Mouse (Mus musculus) left cerebral cortex, postnatal 25 days (tissue): ENCODE data around the gene Gja8. TPM values are rescaled to one million over a fixed set of nuclear protein-coding genes. Genes with fewer than 3 reads are reported as not detected.

ENCODE experiments used
- DNase-seq, 2 experiments: peaks; one replicate each; pipeline ENCODE4 v3.0.0; 2022; ENCODE audit warnings: low spot score in 2 of 2, mixed read lengths in 1 of 2
- intact Hi-C: fragments of 180-260 bp; cut with DNase I; formaldehyde crosslinking; loops from one replicate; pipeline ENCODE4 v1.15.1; 2025
- total RNA-seq, 2 experiments: library from RNA; stranded (reverse); gene quantifications; 2 replicates each; pipeline ENCODE4 v1.2.3; 2021

The Gja8 gene
- not detected for total RNA-seq

DNA sequence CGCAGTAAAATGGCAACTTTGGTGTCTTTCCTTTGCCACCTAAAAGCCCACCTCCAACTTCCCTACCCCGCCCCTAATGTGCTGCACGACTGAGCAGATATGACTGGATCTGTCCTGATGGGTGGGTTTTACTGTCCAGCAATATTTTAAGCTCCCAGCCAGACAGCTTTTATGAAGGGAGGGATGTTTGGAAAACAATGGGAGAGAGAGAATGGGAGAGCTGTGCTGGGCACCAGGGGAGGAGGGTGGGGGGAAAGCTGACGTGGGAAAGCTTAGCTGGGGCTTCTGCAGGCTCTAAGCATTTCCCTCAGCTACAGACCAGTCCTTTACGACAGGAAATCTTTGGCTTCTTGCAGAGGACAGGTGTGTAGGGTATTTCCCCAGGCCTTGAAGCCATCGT is at the start of gene Gja8:
Gene Gja8, minus strand, starts transcription at position 101 of the 400 bp plus-strand sequence.
- intact Hi-C loops: no loop called here
- DNase-seq: no peak

DNA sequence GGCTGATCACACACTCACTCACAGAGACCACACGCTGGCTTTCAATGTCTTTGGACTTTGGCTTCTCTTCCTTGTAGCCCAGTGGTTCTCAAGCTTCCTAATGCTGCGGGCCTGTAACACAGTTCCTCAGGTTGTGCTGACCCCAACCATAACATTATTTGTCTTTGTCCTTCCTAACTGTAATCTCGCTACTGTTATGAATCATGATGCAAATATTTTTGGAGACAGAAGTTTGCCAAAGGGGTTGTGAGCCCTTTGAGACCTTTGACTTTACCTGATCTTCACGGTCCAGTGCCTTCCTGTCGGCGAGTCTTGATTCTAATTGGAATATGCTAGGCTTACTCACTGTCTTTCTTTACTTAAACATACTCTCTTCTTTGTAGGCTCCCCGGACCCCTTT is 48.6 kb upstream of the Gja8 start:
- intact Hi-C loops: no loop called here
- no peak for DNase-seq

DNA sequence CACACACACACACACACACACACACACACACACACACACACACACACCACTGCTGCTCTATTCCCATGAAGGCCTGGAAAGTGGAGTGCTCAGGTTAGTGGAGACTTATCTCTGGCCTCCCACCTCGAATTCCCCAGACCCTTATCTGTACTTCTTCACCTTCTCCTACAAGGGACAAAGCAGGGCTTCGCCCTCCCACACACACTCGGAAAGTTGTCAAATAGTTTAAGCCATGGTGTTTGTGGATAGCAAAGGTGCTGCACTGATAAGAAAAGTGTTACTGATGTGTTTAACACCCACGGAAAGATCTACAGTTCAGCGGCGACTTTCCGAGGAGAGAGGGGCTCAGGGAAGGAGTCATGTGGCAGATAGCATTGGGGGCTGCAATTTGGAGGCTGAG is 45.2 kb upstream of the Gja8 start:
- intact Hi-C loops: no loop called here
- no peak for DNase-seq

DNA sequence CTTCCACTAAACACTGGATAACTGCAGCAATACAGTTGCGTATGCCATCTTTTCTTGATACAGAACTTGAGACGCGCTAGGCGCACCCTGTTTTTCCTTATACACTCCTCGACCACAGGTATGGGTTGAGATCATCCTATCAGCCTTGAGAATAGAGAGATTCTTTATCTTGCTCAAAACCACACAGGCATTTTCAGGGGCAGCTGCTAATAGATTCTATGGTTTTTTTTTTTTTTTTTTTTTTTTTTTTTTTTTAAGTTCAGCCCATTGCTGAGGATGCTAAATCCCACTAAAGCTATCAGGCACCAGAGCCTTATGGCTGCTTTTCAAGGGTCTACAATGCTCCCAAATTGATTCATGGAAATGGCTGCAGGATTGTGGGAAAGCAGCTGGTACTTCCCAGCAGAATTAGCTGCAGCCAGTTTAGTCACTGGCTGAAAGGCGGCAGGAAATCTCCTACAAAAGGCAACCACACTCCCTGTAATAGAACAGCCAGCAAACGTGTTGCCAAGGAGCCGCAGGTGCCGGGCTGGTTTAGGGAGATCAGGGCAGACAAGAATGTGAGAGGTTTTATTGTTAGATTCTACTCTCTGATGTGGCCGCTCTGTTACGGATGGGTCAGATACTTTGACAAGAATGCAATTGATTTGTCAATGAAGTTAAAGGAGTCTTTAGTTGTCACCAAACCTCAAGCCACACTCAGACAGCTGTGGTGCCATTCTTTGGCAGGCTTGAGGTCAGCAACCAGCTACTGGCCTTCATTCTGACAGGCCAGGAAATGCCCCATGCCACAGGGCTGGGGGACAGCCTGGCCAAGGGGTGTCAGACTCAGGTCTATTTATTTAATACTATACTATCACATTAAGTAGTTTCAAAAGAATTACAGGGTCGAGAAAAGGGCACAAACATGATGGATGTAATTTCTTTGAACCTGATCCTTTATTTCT is 37.5 kb upstream of the Gja8 start:
- intact Hi-C loops: loop anchor here (10.0 kb wide), 1 partner anchor 1441 kb away; no protein-coding TSS in a partner anchor

DNA sequence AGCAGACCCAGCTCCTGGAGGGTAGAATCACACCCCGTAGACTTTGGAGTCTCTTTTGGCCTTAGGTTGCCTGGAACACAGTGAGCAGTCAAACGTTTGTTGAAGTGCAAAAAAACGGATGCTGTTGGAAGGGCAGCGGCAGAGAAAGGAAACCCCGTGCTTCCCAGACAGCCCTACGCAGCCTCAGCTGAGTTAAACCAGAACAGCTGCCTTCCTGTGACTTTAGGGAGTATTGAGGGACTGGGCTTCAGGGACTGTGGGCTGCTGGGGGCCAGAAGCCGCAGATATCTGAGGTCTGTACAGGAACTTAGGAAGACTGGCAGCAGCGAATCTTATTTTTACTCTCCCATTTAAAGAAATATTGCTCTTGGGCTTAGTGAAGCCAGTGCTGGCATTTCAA is 34.8 kb upstream of the Gja8 start:
- intact Hi-C loops: loop anchor here (10.0 kb wide), 1 partner anchor 1444 kb away; no protein-coding TSS in a partner anchor
- DNase-seq: no peak

More for the DNA sequence above, 37.5 kb upstream of the Gja8 start:
- peak; percentile 7 to 38 for DNase-seq

DNA sequence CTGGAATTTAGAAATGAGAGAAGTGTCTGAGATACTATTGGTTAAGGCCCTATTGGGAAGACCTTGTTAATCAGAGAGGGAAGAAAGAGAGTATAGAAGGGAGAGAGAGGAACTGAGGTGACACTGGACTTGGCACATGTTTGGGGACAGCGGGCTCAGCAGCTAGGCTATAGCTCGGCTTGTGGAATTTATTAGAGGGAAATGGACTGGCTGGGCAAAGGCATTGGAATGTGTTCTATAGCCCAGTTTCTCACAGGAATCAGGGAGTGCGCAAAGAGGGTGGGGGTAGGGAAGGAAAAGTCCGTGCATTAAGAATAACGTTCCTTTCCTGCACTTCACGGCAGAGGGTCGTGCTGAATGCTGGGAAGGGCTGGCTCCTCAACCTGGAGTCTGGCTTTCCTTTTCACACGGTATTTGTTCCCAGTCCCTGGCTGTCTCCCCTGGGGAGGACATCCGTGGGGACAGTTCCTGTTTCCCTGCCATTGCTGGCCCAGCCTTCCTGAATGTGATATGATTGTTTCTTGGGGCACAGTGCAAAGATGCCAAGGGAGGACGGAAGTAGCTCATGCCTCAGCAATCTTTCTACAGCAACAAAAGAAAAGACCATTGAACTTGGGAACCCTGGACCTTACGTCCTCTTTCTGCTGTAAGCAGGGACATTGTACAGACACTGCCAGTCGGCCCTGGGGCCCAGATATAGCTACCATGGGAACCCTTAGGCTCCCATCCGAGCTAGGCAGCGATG is 27.8 kb upstream of the Gja8 start:
- no peak for DNase-seq
- intact Hi-C loops: no loop called here

DNA sequence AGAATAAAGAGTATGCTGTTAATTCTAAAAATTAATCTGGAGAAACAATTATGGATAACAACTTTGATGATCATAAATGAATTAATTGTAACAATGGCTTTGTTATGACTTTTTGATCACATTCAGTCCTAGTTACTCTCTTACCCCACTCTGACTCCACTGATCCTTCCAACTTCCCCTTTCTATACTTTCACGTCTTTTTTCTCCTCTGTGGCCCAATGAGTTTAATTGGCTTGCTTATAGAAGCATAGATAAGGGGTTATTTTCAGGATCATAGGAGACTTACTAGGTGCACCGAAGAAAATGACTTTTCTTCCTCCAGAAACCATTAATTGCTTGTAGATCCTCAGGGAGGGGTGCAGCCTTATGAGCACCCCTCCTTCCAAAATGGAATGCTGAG is 16.9 kb upstream of the Gja8 start:
- no peak for DNase-seq
- intact Hi-C loops: no loop called here

DNA sequence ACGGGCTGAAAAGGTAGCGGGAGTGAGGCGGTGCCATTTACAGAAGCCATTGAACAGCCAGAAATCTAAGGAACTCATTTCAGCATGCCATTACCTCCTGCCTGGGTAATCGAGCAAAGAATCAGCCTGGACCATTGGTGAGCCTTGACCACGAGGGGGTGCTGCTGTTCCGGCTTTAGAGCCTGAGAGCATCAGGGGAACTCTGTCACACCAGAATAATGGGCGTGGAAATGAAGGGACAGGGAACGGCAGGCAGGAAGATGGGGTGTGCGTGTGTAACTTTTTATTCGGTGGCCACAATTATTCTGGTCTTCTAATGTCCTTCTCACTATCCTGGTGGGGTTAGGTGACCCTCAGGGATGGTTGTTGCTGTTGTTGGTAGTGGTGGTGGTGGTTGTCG is 12.9 kb upstream of the Gja8 start:
- intact Hi-C loops: loop anchor here (2.0 to 10.0 kb wide), 3 partner anchors 138 to 1466 kb away; no protein-coding TSS in a partner anchor
- DNase-seq: peak; percentile 86 to 91

DNA sequence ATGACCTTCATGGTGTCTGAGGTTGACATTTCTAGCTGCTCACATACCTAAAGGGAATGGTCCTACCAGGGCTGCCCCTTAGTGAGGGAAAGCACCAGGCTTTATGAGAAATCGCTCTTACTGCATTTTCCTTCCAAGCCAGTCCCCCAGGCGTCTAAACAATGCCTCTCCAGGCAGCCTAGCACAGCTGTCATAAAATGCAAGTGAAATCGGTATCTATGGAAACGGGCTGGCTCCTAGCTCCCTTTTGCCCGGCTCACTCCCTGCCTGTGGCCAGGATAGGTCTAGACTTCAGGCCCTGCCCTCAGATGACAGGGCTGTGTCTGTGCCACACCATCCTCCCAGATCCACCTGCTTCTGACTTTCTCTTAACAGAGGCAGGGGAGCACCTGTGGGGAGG is 11.8 kb upstream of the Gja8 start:
- intact Hi-C loops: loop anchor here (2.0 to 10.0 kb wide), 4 partner anchors 139 to 1467 kb away; no protein-coding TSS in a partner anchor
- no peak for DNase-seq

DNA sequence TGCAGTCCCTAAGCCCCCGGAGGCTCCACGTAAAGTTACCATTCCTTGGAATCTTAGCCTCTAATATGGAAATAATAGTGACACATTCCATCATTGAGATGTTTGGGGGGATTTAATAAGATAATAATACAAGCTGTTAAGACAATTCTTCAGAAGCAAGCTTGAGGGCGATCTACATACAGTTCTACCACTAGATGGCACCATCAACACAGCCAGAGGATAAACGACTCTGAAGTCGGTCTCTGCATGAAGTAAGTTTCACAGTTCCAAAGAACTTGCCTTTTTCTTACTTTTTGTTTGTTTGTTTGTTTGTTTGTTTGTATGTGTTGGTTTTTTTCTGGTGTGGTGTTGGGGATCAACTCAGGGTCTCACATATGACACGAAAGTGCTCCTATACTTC is 10.4 kb upstream of the Gja8 start:
- peak in 1 of 2 experiments; percentile 42 for DNase-seq
- intact Hi-C loops: loop anchor here (1.0 to 10.0 kb wide), 3 partner anchors 249 to 1469 kb away; no protein-coding TSS in a partner anchor

DNA sequence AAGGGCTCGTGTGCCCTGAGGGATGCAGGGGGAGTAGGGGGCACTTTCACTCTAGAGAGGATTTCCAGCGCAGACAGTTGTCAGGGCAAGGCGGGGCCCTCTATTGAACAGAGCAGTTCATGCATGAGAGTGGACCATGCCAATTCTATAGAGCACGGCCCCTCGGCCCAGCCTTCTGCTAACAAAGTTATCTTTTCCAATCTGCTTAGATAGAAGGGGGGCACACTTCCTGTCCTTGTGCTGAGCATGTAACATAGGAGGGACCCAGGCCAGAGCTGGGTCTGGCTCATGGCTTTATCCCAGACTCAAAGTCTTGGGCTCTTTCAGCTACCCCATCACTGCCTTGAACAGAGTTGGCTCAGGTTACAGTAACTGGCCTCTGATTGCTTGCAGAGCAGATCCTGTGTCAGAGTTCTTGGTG is 5.5 kb upstream of the Gja8 start:
- no peak for DNase-seq
- intact Hi-C loops: loop anchor here (10.0 kb wide), 1 partner anchor 1474 kb away; no protein-coding TSS in a partner anchor

DNA sequence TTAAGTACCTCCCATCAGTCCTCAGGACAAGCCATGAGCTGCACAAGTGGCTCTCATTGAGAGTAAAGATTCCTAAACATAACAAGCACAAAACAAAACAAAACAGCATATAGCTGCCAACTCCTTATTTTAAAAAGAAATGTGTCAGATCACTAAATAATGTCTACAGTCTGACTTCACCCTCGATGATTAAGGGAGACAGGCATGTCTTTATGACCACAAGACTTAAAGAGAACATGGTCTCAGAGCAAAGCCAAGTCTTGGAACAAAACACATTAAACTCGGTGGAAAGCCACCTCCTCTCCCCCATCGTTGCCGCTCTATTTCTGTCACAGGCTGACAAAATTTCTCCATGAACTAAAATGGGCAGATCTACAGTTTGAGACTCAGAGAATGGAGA is 1.2 kb downstream of the Gja8 start:
- intact Hi-C loops: no loop called here

DNA sequence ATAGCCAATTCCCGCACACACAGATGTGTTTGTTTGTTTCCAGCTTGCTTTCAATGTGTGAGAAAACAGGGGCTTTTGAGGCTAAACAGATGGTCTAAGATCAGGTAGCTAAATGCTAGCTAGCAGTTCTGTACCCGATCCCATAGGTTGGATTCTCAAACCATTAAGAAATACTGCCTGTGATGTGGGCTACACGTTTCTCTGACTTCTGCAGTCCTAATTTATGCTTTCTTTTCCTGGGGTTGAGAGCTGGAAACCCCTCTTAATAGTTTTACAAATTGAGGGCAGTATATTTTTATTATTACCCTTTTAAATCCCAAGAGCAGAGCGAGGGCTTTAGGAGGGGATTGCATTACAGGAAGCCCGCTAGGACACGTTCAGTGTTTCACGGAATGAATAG is 4.8 kb downstream of the Gja8 start:
- intact Hi-C loops: no loop called here
- DNase-seq: no peak

More for the DNA sequence above, 1.2 kb downstream of the Gja8 start:
- DNase-seq: peak in 1 of 2 experiments; percentile 19

DNA sequence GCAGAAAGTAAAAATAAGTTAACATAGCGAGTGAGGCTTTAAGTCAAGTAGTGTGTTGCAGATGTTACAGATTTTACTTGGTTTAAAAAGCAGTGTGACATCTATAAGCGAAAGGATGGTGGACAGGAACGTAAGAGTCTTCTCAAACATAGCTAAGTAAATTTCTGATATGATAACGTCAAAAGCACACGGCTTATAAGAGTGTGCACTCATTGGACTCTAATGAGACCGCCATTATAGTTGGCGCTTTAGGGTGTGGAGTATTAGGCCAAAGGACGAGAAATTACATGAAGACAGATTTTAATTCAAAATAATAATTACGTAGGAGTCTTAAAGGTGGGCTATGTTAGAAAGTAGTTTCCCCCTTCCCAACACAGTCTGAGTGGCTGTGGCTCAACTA is 20.2 kb downstream of the Gja8 start:
- intact Hi-C loops: loop anchor here (10.0 kb wide), 1 partner anchor 91 kb away; no protein-coding TSS in a partner anchor
- no peak for DNase-seq

DNA sequence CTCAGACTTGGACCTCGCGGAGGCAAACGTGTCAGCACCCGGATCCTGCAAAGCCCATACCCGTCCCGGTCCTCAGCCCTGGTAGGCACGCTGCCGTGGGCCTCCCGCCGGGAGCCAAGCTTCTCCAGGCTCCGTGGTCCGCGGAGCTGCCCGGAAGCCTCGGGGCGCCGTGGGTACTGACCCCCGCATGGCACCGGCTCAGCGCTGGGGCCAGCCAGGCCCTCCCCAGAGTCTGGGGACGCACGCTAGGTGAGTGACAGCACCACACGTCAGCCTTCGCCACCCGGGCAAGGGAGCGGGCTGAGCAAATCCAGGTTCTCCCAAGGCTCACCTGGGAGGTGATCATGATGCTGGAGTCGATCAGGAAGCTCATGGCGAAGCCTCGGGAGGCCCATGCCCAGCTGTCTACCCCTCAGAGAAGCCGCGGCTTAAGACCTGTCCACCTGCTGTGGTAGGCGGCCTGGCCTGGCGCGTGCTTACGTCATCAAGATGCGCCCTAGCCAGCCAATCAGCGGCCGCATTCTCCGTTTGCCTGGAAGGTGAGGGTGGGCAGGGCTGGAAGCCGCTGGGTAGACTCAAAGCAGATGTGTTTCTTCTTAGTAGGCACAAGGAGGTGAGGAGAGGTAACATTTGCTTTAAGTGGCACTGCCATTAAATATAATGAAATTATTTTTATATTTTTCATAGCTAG is 20.8 kb downstream of the Gja8 start, which contains the start of gene Gpr89:
Gene Gpr89, minus strand, starts transcription at position 496 of the 691 bp plus-strand sequence.
- intact Hi-C loops: loop anchor here (10.0 kb wide), 1 partner anchor 90 kb away; no protein-coding TSS in a partner anchor

DNA sequence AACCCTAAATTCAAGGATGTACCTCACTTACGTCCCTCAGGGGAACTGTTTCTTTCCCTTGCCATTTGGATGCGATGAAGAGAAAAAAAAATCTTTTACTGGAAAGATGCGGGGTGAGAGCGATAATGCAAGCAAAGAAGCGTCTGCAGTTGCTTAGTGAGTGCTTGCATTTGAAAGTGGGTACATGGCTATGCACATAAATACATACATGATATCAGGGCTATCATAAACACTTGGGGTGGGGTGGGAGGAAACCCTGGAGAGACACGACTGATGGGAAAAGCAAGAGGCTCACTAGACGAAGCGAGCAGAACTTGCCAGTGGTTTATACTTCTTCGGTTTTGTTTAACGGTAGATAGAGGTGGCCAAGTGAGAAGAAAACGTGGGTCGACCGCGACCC is 21.4 kb downstream of the Gja8 start, which contains the start of gene Gja5:
Gene Gja5, plus strand, starts transcription at position 301 of the 400 bp plus-strand sequence.
- intact Hi-C loops: loop anchor here (10.0 kb wide), 1 partner anchor 90 kb away; no protein-coding TSS in a partner anchor
- DNase-seq: no peak

More for the DNA sequence above, 20.8 kb downstream of the Gja8 start, which contains the start of gene Gpr89:
- peak; percentile 95 to 97 for DNase-seq

DNA sequence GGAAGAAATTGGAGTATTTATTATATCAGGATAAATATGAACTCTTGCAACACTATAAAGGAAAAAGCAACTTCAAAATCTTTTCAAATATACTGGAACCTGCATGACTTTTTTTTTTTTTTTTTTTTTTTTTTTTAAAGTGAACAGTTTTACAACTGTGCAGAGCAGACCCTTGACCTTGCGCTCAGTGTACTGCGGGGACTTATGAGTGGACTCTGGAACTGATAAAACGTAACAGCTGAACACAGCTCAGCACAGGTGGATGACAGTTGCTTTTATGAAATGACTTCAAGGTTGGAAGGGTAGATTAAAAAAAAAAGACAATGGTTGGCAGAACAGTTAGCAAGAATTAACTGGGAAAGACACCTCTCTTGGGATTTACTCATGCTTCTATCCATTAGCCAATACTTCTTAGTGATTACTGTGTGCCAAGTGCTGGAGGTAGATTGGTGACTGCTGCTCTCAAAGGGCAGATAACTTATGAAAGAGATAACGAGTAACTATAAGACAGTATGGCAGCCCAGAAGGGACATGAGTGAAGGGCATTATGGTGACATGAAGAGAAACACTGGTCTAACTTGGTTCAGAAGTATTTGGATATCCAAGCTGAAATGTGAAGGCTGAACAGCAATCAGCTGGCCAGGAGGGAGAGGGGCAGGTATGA is 23.4 kb downstream of the Gja8 start:
- intact Hi-C loops: loop anchor here (10.0 kb wide), 1 partner anchor 88 kb away; no protein-coding TSS in a partner anchor
- DNase-seq: no peak

DNA sequence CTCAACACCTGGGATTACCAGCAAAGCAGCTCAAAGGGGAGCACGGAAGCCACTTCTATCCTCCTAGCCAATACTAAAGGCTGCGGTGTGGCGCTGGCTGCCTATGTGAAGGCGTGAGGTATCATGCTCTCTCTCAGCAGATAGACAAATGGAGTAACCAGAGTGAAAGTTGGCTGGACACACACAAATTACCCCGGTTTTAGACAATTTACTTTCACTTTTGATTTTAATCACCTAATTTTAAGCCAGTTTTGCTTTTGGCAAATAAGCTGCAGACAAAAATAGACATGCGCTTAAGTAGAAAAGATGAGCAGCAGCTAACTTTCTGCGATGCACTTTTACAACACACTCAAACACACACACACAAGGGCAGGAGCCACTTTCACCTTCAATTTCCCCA is 42.1 kb downstream of the Gja8 start:
- intact Hi-C loops: no loop called here
- no peak for DNase-seq
